Mouse (Mus musculus): ENCODE measurements around the gene Smyd4. TPM values are rescaled to one million over a fixed set of nuclear protein-coding genes. Genes with fewer than 3 reads are reported as not detected.

Gene Smyd4
- polyA plus RNA-seq, 1 experiment from 2014 or later = 16.3 TPM

Small RNA genes lying within 50 kb of the gene (microRNA-seq; reads per million reads assigned to microRNA genes)
- not detected for gene Gm47300

Other genes with a start within 250 kb of the Smyd4 start
- 7.1 and 9.8 TPM in 2 replicates for gene Hic1, start 178.9 kb upstream of the Smyd4 start, polyA plus RNA-seq (2015; fragmentation: Nextera tagmentation; extraction: Ambion mirVana)
- gene Ovca2, start 169.6 kb upstream of the Smyd4 start, polyA plus RNA-seq (2015; fragmentation: Nextera tagmentation; extraction: Ambion mirVana) = 18.4 and 18.7 TPM in 2 replicates
- gene Dph1, start 157.2 kb upstream of the Smyd4 start, polyA plus RNA-seq (2015; fragmentation: Nextera tagmentation; extraction: Ambion mirVana) = 19.7 and 21.0 TPM in 2 replicates
- gene Rtn4rl1, start 154.7 kb upstream of the Smyd4 start, polyA plus RNA-seq (2015; fragmentation: Nextera tagmentation; extraction: Ambion mirVana) = 12.4 and 13.1 TPM in 2 replicates
- 95.1 and 96.0 TPM in 2 replicates for gene Rpa1, start 109 bp upstream of the Smyd4 start, polyA plus RNA-seq (2015; fragmentation: Nextera tagmentation; extraction: Ambion mirVana)
- gene Serpinf1, start 74.3 kb downstream of the Smyd4 start, polyA plus RNA-seq (2015; fragmentation: Nextera tagmentation; extraction: Ambion mirVana) = 37.4 and 40.1 TPM in 2 replicates
- 0.39 and 0.75 TPM in 2 replicates for gene Serpinf2, start 91.2 kb downstream of the Smyd4 start, polyA plus RNA-seq (2015; fragmentation: Nextera tagmentation; extraction: Ambion mirVana)
- 3.5 and 4.5 TPM in 2 replicates for gene Wdr81, start 106.3 kb downstream of the Smyd4 start, polyA plus RNA-seq (2015; fragmentation: Nextera tagmentation; extraction: Ambion mirVana)
- 11.2 and 12.1 TPM in 2 replicates for gene Tlcd2, start 113.3 kb downstream of the Smyd4 start, polyA plus RNA-seq (2015; fragmentation: Nextera tagmentation; extraction: Ambion mirVana)
- 31.4 and 34.1 TPM in 2 replicates for gene Prpf8, start 138.4 kb downstream of the Smyd4 start, polyA plus RNA-seq (2015; fragmentation: Nextera tagmentation; extraction: Ambion mirVana)
- gene Rilp, start 161.7 kb downstream of the Smyd4 start, polyA plus RNA-seq (2015; fragmentation: Nextera tagmentation; extraction: Ambion mirVana) = 11.0 and 13.3 TPM in 2 replicates
- gene Scarf1, start 165.1 kb downstream of the Smyd4 start, polyA plus RNA-seq (2015; fragmentation: Nextera tagmentation; extraction: Ambion mirVana) = 11.0 and 14.0 TPM in 2 replicates
- gene Slc43a2, start 183.3 kb downstream of the Smyd4 start, polyA plus RNA-seq (2015; fragmentation: Nextera tagmentation; extraction: Ambion mirVana) = 3.0 and 4.3 TPM in 2 replicates
- 68.0 and 78.0 TPM in 2 replicates for gene Pitpna, start 239.7 kb downstream of the Smyd4 start, polyA plus RNA-seq (2015; fragmentation: Nextera tagmentation; extraction: Ambion mirVana)

All from heart, embryonic 16.5 days (tissue).